Mouse (Mus musculus): ENCODE measurements around the gene Gm4881. TPM values are rescaled to one million over a fixed set of nuclear protein-coding genes. Genes with fewer than 3 reads are reported as not detected.
"Not testable (repeated sequence)": the region's sequence is repeated elsewhere in the genome, so short reads cannot be mapped to it uniquely, and the experiment has no call there.

The Gm4881 gene
- total RNA-seq, 2 experiments from 2014 or later, result not detected

GRCm38 (mm10) chr7:24897959-24898358 lies 46.3 kb downstream of the Gm4881 start:
- ATAC-seq (replicated peaks; ENCODE audit: poor library complexity), result no peak

- ATAC-seq (replicated peaks; ENCODE audit: poor library complexity), result no peak
Observed at GRCm38 (mm10) chr7:24897224-24897623, 47.1 kb downstream of the Gm4881 start, which contains the start of gene Cd79a. Gene Cd79a, plus strand, starts transcription at chr7:24897381.

- ATAC-seq (replicated peaks; ENCODE audit: poor library complexity), result no peak
Observed at GRCm38 (mm10) chr7:24896269-24896668, 48.0 kb downstream of the Gm4881 start.

- not testable (repeated sequence) for ATAC-seq (replicated peaks; ENCODE audit: poor library complexity)
Observed at GRCm38 (mm10) chr7:24895749-24896148, 48.5 kb downstream of the Gm4881 start.

- no peak for ATAC-seq (replicated peaks; ENCODE audit: poor library complexity)
Observed at GRCm38 (mm10) chr7:24892125-24892583, 52.1 kb downstream of the Gm4881 start.

GRCm38 (mm10) chr7:24891241-24892124 lies 52.8 kb downstream of the Gm4881 start:
- ATAC-seq (replicated peaks; ENCODE audit: poor library complexity), result no peak

- peak; percentile 78 for ATAC-seq (replicated peaks; ENCODE audit: poor library complexity)
Observed at GRCm38 (mm10) chr7:24890281-24891216, 53.7 kb downstream of the Gm4881 start.

- no peak for ATAC-seq (replicated peaks; ENCODE audit: poor library complexity)
Observed at GRCm38 (mm10) chr7:24889431-24890220, 54.7 kb downstream of the Gm4881 start.

GRCm38 (mm10) chr7:24887096-24887495 lies 57.2 kb downstream of the Gm4881 start:
- no peak for ATAC-seq (replicated peaks; ENCODE audit: poor library complexity)

GRCm38 (mm10) chr7:24886308-24886633 lies 58.0 kb downstream of the Gm4881 start:
- ATAC-seq (replicated peaks; ENCODE audit: poor library complexity), result no peak

GRCm38 (mm10) chr7:24885468-24886307 lies 58.6 kb downstream of the Gm4881 start:
- ATAC-seq (replicated peaks; ENCODE audit: poor library complexity), result no peak

GRCm38 (mm10) chr7:24884693-24885291 lies 59.5 kb downstream of the Gm4881 start:
- no peak; the same call in 1 of the 2 replicates for ATAC-seq (replicated peaks; ENCODE audit: poor library complexity)

GRCm38 (mm10) chr7:24883896-24884692 lies 60.2 kb downstream of the Gm4881 start, which contains the start of gene Rps19:
Gene Rps19, plus strand, starts transcription at chr7:24884371.
- peak; percentile 83 for ATAC-seq (replicated peaks; ENCODE audit: poor library complexity)

- no peak for ATAC-seq (replicated peaks; ENCODE audit: poor library complexity)
Observed at GRCm38 (mm10) chr7:24882416-24883199, 61.7 kb downstream of the Gm4881 start.

- no peak for ATAC-seq (replicated peaks; ENCODE audit: poor library complexity)
Observed at GRCm38 (mm10) chr7:24879620-24880019, 64.7 kb downstream of the Gm4881 start.

- ATAC-seq (replicated peaks; ENCODE audit: poor library complexity), result no peak
Observed at GRCm38 (mm10) chr7:24877588-24877987, 66.7 kb downstream of the Gm4881 start.

Data from megakaryocyte progenitor cell, adult 5-6 weeks (primary cell).